Mouse (Mus musculus) E14TG2a.4 (cell line): ENCODE results near the gene Msl3.

ENCODE experiments used
- CTCF ChIP-seq: conservative IDR thresholded peaks from 2 replicates; pipeline ENCODE4 v1.5.1; 2014; ENCODE audit warnings: low read length
- NANOG ChIP-seq: IDR thresholded peaks from 2 replicates; pipeline ENCODE4 v1.6.1; 2014; ENCODE audit warnings: borderline replicate concordance, low read length, mixed read lengths

GRCm38 (mm10) chrX:168672425-168672824, 1.3 kb downstream of the Msl3 start:
- TF ChIP-seq CTCF (no peak), NANOG (no peak)
